Mouse (Mus musculus) lung, postnatal 4 days (tissue): ENCODE results near the gene Ahnak2.

Experiments used
- DNase-seq, 2 experiments: peaks; one replicate each; pipeline ENCODE4 v3.0.0; 2021

The Ahnak2 gene

DNA sequence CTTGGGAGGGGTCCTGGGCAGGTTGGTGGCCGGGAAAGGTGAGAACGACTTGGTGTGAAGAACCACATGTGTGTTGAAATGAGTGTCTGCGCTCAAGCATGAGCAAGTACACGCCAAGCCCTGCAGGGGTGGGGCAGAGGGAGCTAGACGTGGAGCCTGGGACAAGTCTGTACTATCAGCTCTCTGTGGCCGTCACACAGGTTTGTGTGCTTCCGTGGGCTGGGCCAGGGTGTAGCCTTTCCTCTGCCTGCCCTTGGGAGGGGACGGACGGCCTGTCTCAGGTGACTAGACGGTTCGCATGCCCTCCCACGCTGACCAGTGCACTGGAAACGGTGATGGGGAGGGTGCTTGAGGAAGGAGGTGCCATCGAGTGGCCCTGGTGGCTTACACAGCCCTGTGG, 71.6 kb downstream of the Ahnak2 start:
- DNase-seq = no peak

DNA sequence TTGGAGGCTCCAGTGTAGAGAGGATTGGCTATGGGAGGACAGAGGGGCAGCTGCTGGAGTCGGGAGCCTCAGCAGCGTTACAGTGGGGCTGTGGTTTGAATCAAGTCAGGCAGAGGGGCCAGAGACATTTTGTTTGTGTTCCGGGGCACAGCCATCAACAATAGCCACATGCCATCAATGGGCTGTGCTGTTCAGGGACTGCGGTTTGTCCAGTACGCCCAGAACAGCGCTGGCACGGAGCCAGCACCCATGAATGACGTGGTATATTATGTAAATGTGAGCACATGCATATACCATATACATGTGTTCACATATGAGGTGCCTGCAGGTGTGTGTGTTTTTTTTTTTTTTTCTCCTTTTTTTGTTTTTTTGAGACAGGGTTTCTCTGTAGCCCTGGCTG, 74.7 kb downstream of the Ahnak2 start:
- DNase-seq = no peak

DNA sequence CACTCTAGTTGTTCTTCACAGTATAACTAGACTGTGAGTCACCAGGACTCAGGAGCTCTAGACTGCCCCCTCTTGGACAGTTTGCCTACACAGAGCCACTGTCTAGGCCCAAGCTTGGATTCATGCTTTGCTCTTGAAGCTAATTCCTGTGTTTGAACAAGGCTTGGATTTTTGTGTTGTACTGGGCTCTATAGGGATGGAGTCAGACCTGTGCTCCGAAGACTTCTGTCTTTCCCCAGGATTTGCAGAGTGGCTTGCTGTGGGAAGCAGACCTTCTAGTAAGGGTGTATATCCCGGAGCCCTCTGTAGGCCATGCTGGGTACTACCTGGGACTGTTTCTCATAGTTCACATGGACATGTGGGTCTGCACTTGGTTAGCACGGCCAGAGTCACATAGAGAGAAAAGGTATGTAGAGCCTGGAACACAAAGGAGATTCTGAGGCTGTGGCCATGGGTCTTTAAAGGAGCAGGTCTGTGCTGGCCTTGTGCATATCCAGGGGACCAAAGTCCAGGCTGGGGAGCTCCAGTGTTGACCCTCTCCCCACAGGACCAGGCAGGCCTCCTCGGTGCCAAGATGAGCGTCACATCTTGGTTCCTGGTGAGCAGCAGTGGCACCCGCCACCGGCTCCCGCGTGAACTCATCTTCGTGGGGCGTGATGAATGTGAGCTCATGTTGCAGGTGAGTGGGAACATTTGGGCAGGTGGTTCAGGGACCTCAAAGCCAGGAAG, 78.2 kb downstream of the Ahnak2 start:
- peak; percentile 66 to 82 for DNase-seq

DNA sequence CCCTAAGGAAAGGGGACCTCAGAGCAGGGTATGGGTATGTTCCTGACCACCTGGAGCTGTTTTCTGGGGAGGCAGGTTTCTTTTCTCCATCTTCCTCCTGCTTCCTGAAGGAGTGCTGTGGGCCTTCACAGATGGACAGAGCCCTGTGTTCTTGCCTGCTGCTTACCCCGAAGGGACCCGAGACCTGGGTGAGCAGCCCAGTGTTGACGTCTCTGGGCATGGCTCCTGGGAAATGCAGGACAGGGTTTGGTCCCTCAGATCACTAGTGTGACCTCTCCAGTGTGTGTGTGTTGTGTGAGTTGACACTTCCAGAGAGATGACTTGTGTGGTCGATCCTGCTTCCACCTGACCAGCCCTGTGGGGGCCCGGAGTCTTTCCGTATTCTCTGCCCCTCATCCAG, 79.0 kb downstream of the Ahnak2 start:
- no peak for DNase-seq

DNA sequence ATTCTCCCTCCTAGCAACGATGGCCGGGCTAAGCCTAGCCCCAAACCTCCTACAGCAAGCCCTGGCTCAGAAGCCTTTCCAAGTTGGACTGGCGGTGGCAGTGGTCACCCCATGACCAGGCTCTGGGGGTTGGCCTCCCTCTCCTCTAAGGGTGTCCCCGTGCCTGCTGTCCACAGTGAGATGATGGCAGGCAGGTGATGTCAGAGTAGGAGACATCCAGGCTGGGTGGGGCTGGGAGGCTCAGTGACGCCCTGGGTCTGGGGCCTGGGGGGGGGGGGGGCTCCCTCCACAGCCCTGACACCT, 79.5 kb downstream of the Ahnak2 start:
- no peak for DNase-seq

GRCm38 (mm10) chr12:112722240-112723027, 80.0 kb downstream of the Ahnak2 start:
- DNase-seq = peak; percentile 71 to 83
